Mouse (Mus musculus) heart, postnatal 10 days (tissue): ENCODE measurements at regions not wholly inside any gene's neighbourhood (a gene's known extent, or its start where the extent isn't known, plus 50 kb on each side); places are given as distances from the start of the nearest gene placed in this dataset.
A peak's percentile ranks its signal among the peaks of the same experiment; 100 is the strongest.
"Not testable (repeated sequence)": the region's sequence is repeated elsewhere in the genome, so short reads cannot be mapped to it uniquely, and the experiment has no call there.

Source experiments
- DNase-seq, 2 experiments: peaks; one replicate each; pipeline ENCODE4 v3.0.0; 2021
- intact Hi-C: fragments of 180-260 bp; cut with DNase I; formaldehyde crosslinking; loops from one replicate; pipeline ENCODE4 v1.15.1; 2025

GRCm38 (mm10) chr9:115408886-115409285 lies 98.7 kb upstream of the Stt3b start:
- intact Hi-C loops: no loop called here
- no peak for DNase-seq

DNA sequence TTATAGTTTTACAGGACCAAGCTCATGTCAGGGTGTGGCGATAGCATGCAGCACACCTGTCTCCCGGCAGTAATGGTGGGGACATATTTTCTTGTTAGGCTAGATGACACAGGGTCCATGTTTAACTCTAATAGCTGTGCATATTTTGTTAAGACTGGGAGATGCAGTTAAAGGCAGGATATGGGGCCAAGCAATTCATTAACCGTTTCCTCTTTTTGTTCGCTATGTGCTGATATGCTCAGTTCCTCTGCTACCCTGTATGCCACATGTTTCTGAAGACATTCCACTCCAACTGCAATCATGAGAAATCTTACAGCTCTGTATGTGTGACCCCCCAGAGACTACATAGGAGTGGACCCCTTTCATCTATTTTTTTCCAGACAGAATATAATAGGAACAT lies 104.0 kb upstream of the Stt3b start:
- no peak for DNase-seq
- intact Hi-C loops: no loop called here

DNA sequence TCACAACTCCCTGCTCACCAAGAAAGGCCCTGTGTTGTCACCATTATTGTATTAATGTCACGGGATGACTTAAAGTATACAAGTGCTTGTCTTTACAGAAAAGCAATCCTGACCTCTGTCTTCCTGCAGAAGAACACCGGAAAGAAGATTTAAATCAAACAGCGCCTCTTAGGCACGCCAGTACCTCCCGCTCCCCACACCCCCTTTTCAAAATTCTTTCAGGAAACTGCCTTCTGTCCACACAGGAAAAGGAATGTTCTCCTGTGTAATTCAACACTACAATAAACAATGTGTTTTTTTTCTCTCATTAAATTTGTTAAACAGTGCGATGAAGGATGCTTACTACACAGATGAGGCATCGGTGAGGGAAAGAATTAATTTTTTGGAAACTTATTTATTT lies 112.6 kb upstream of the Stt3b start:
- DNase-seq: no peak
- intact Hi-C loops: no loop called here

- intact Hi-C loops: no loop called here
- no peak for DNase-seq
Observed at GRCm38 (mm10) chr9:115426682-115427081, 116.5 kb upstream of the Stt3b start.

- no peak for DNase-seq
- intact Hi-C loops: no loop called here
Observed at GRCm38 (mm10) chr9:115430271-115430670, 120.0 kb upstream of the Stt3b start.

DNA sequence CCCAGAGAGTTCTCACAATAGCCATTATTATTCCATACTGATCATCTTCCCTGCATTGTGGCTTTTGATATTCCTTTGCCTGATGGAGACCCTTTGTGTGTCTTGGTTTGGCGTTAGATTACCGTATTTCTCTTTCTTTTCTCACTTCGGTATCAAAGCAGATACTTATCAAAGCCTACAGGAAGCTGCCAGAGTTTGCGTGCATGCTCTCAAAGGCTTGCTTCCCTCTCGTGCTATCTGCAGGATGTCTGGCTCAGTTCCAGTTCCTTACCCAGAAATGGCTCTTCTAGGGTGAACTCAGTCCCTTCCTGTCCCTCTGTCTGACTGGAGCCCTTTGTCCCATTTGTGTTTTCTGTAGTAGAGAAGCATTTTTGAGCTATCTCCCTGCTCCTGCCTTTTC lies 124.5 kb upstream of the Stt3b start:
- intact Hi-C loops: no loop called here
- peak in 1 of 2 experiments; percentile 9 for DNase-seq

DNA sequence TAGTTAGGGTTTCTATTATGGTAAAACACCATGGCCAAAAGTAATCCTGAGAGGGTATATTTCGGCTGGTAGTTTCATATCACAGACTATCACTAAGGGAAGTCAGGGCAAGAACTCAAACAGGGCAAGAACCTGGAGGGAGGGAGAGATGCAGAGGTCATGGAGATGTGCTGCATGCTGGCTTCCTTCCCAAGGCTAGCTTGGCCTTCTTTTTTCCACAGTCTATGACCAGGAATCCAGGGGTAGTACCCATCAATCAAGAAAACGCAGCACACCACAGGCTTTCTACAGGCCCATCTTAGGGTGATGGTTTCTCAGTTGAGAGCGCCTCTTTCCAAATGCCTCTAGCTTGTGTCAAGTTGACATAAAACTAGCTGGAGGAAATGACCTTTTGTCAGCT lies 126.1 kb upstream of the Stt3b start:
- intact Hi-C loops: no loop called here
- DNase-seq: no peak

DNA sequence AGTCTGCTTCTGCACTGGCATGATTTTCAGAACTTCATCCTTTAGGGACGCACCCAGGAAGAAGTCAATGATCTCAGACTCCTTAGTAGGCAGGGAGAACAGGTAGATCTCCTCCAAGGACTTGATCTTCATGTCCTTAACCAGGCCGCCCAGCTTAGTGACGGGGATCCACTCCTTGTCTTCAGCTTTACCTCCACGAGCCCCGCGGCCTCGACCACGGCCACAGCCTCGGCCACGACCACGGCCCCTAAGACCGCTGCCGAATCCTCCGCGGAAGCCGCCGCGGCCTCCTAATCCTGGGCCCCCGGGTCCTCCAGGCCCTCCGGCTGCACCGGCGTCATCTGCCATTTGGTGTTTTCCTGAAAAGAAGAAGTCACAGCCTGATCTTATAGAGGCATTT lies 128.0 kb upstream of the Stt3b start:
- DNase-seq, intact Hi-C loops: not testable (repeated sequence)

- intact Hi-C loops: no loop called here
- DNase-seq: no peak
Observed at GRCm38 (mm10) chr9:115446681-115447080, 136.5 kb upstream of the Stt3b start.

DNA sequence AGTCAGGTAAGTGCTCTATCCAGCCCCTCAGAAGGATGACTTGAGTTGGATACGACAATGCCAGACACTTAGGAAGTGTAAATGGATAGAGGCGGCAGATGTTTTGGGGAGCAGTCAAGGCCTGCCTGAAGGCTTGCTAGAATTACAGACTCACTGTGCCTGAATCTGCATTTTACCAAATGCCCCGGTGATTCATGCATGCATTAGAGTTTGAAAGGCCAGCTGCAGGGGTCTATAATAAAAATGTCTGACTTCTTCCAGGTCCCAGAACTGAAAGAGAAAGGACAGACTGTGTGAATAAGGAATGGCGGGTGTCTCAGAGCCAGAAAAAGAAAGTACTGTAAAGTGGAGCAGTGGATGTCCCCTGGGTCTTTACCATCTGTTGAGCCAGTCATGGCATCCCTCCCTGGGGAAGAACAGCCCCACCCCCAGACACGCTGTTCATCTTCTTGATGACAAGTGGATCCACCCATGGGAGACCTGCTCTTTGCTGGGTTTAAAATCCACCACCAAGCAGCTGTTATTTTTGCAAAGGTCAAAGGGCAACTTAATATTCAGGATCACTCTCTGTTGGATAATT lies 140.6 kb upstream of the Stt3b start:
- intact Hi-C loops: no loop called here
- no peak for DNase-seq

DNA sequence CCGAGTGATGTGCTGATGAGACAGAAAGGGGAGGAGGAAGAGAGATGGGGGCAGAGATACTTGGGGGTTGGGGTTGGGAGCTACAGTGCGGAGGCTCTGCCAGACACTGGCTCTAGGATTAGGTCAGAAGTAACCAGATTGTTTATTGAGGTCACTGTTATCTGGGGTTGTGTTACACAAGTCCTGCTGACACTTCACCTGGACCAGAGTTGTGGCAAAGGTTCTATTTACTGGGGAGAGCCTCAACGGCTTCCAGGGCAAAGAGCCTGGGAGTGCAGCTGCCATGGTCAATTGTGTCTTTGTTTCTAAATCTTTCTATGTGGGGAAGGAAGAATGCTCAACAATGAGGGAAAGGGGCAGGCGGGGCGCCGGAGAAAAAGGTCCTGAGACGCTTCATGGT lies 144.6 kb upstream of the Stt3b start:
- intact Hi-C loops: no loop called here
- no peak for DNase-seq

- intact Hi-C loops: no loop called here
- no peak for DNase-seq
Observed at GRCm38 (mm10) chr9:115456121-115456520, 145.9 kb upstream of the Stt3b start.

GRCm38 (mm10) chr9:115456638-115457037 lies 146.4 kb upstream of the Stt3b start:
- intact Hi-C loops: no loop called here
- DNase-seq: no peak

DNA sequence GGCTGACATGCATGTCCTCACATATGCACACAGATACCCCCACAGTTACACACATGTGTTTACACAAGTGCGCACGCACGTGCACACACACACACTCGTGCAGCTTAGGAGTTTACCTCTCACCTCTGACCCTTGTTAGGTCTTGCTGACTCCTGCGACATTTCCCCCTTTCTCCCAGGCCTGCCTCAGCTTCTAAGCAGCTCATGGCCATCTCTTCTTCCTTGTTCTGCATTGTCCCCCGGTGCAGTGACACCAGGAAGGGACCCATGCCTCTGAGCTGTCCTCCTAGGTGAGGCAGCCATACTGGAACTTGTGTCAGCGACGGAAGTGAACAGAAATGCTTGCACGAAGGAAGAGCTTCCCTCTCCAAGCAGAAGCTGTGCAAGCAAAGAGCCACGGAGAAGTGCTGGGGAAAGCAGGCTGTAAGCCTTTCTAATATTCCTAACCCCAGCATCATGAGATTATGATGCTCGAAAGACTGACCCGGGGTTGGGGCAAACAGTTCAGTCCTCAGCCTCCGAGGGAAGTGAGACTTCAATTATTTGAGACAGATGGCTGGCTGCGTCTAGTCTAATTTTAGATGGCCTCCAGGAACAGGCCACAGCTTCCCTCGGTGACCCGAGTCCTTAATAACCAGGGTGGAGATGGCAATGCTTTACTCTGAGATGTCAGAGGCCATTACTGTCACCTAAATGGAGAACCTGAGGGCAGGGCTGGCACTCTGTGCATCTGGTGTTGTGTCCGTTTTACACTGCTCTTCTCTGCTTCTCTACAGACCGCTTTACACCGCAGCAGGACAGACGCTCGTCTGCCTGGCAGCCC lies 147.9 kb upstream of the Stt3b start:
- intact Hi-C loops: no loop called here
- DNase-seq: no peak

- intact Hi-C loops, DNase-seq: not testable (repeated sequence)
Observed at GRCm38 (mm10) chr9:115459075-115459474, 148.9 kb upstream of the Stt3b start.

GRCm38 (mm10) chr9:115465326-115465725 lies 155.1 kb upstream of the Stt3b start:
- intact Hi-C loops: no loop called here
- no peak for DNase-seq

GRCm38 (mm10) chr9:115468641-115469040 lies 158.4 kb upstream of the Stt3b start:
- DNase-seq: no peak
- intact Hi-C loops: no loop called here

GRCm38 (mm10) chr9:115471582-115471981 lies 161.4 kb upstream of the Stt3b start:
- intact Hi-C loops: no loop called here
- DNase-seq: no peak

DNA sequence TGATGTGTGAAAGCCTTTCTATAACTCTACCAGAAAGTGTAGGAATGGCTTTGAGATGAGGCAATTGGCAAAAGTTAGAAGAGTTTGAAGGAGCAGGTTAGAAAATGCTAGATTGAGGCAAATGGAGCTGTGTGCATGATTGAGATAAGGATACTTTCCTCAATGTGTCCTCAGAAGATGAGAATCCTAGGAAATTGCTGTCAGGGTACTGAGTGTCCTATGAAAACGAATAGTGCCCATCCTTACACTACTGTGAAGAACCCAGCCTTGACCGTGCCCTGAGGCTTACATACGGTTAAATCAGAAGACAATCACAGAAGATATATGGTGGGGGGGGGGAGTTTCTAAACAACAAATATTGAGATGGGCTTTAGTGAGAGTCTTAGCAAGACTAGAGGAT lies 162.8 kb upstream of the Stt3b start:
- DNase-seq: no peak
- intact Hi-C loops: no loop called here

DNA sequence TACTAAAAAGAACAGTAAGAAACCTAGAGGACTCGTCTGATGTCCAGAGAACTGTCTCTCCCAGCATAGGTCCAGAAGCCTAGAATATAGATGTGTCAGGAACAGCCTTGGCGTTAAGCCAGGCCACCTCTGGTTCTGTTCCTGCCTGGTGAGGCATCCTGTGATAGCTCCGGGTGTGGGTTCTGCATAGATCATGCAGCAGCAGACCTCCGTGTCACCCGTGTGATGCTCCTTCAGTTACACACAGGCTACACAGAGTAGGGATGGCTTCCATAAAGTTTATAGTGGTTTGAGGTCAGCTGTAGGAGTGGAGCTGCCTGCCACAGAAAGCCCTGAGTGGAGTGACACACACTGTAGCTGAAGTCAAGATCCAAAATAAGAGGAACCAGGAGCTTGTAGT lies 163.6 kb upstream of the Stt3b start:
- no peak for DNase-seq
- intact Hi-C loops: no loop called here

- intact Hi-C loops: no loop called here
- no peak for DNase-seq
Observed at GRCm38 (mm10) chr9:115474342-115474741, 164.1 kb upstream of the Stt3b start.

DNA sequence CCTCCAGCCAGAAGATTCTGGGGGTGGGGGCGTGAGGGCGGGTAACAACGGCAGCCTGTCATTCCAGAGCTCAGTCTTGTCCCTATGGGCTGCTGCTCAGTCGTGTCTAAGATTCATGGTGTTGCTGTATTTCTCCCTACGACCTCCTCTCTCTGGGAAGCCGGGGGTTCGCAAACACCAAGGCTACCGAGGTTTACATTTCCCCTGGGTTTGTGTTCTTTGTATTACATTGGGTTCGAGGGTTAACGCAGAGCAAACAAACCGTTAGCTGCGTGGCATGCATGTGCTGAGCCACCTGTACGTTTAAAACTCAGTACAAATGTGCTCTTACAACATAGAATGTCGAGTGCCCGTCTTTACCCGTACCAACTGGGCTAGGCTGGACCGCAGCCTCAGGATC lies 166.0 kb upstream of the Stt3b start:
- intact Hi-C loops: no loop called here
- DNase-seq: no peak
